Mouse (Mus musculus) C2C12 (cell line): Measurements from ENCODE around the gene Pycard.

Source experiments
- CEBPB ChIP-seq: IDR thresholded peaks from one replicate; pipeline ENCODE4 v1.6.1; 2011; ENCODE audit warnings: low read depth, mild to moderate bottlenecking, control low read depth, moderate library complexity
- CTCF ChIP-seq: IDR thresholded peaks from one replicate; pipeline ENCODE4 v1.5.1; 2011; ENCODE audit not compliant: control insufficient read depth, insufficient read depth, insufficient read length
- MYOD1 ChIP-seq: IDR thresholded peaks from one replicate; pipeline ENCODE4 v1.6.1; 2011; ENCODE audit warnings: low read depth; ENCODE audit not compliant: control insufficient read depth, insufficient read length
- USF1 ChIP-seq: IDR thresholded peaks from one replicate; pipeline ENCODE4 v1.6.1; 2011; ENCODE audit warnings: low read depth, mild to moderate bottlenecking, control low read depth, moderate library complexity

- TF ChIP-seq CTCF (no peak), USF1 (no peak), CEBPB (no peak), MYOD1 (peak; percentile 62)
Observed at GRCm38 (mm10) chr7:128004487-128005362, 11.1 kb upstream of the Pycard start.
